Mouse (Mus musculus): ENCODE results near the gene Pappa.

GRCm38 (mm10) chr4:65321959-65322358, 198.0 kb downstream of the Pappa start:
- TF ChIP-seq CTCF (IDR thresholded peaks at IDR 0.05; ENCODE audit: control insufficient read depth, insufficient read depth, insufficient replicate concordance, low read depth, low read length): no peak
- no peak for TF ChIP-seq POLR2A (IDR thresholded peaks at IDR 0.05; ENCODE audit: control insufficient read depth, low read depth, low read length)
